Mouse (Mus musculus) forebrain, embryonic 12.5 days (tissue): Measurements from ENCODE around the gene 2610507B11Rik. TPM values are rescaled to one million over a fixed set of nuclear protein-coding genes. Genes with fewer than 3 reads are reported as not detected.
"Not testable (repeated sequence)": the region's sequence is repeated elsewhere in the genome, so short reads cannot be mapped to it uniquely, and the experiment has no call there.

Experiments
- ATAC-seq: fragments of 200-750 bp; cut with Nextera tagmentation; 2 replicates; pipeline ENCODE4 v1.8.0; 2017; ENCODE audit warnings: moderate TSS enrichment; ENCODE audit not compliant: low FRiP score
- H3K27ac ChIP-seq: fragments of 300-500 bp; sonication (generic); 2 replicates; pipeline ENCODE4 v1.5.1; 2016; ENCODE audit warnings: mild to moderate bottlenecking
- H3K27me3 ChIP-seq: fragments of 300-500 bp; sonication (generic); 2 replicates; pipeline ENCODE4 v1.6.1; 2016; ENCODE audit warnings: mild to moderate bottlenecking
- H3K36me3 ChIP-seq: fragments of 300-500 bp; sonication (generic); replicated peaks from 2 replicates; pipeline ENCODE4 v1.6.1; 2016; ENCODE audit warnings: mild to moderate bottlenecking
- H3K4me1 ChIP-seq: fragments of 300-500 bp; sonication (generic); 2 replicates; pipeline ENCODE4 v1.6.1; 2016
- H3K4me2 ChIP-seq: fragments of 300-500 bp; sonication (generic); 2 replicates; pipeline ENCODE4 v1.6.1; 2016; ENCODE audit warnings: mild to moderate bottlenecking, moderate library complexity
- H3K4me3 ChIP-seq: fragments of 300-500 bp; sonication (generic); replicated peaks from 2 replicates; pipeline ENCODE4 v1.5.1; 2016; ENCODE audit warnings: mild to moderate bottlenecking
- H3K9ac ChIP-seq: fragments of 300-500 bp; sonication (generic); 2 replicates; pipeline ENCODE4 v1.6.1; 2016; ENCODE audit warnings: mild to moderate bottlenecking
- H3K9me3 ChIP-seq: fragments of 300-500 bp; sonication (generic); 2 replicates; pipeline ENCODE4 v1.6.1; 2016
- WGBS: fragments of 180-500 bp; shearing (Covaris S2); methylation state at CpG from one replicate; pipeline ENCODE4 v1.1.7; 2016; 5-methylcytosine and 5-hydroxymethylcytosine counted together
- polyA plus RNA-seq: library from polyadenylated mRNA; unstranded; fragments of >200 nt; fragmentation: Nextera tagmentation; extraction: Ambion mirVana; gene quantifications from 2 replicates; pipeline ENCODE4 v1.2.1, GENCODE M21; 2016

2610507B11Rik gene
- polyA plus RNA-seq, 1 experiment from 2014 or later, result 79.8 TPM

GRCm38 (mm10) chr11:78256618-78257017, 4.9 kb upstream of the 2610507B11Rik start:
- 100% methylated on average over 1 of the region's 1 CpGs for WGBS
- Histone ChIP-seq H3K27me3 (peaks cover 14% of the 10 kb centered on the region; the same call in 1 of the 2 replicates), H3K9ac (no peak overlapping the region), H3K9me3 (no peaks in the 10 kb centered on the region), H3K36me3 (peaks cover 28% of the 10 kb centered on the region), H3K27ac (no peak overlapping the region), H3K4me2 (no peak overlapping the region), H3K4me3 (no peak overlapping the region), H3K4me1 (no peaks in the 10 kb centered on the region)
- no peak for ATAC-seq

- no peak for ATAC-seq
- Histone ChIP-seq H3K27ac (no peak overlapping the region), H3K4me2 (peak overlapping the region; percentile 81), H3K4me1 (peaks cover 11% of the 10 kb centered on the region), H3K9ac (0 out of 2 replicates have a peak overlapping the region, but pooled peaks have one; percentile 91), H3K9me3 (no peaks in the 10 kb centered on the region), H3K4me3 (peak overlapping the region; percentile 90), H3K27me3 (peaks cover 14% of the 10 kb centered on the region; the same call in 1 of the 2 replicates), H3K36me3 (peaks cover 24% of the 10 kb centered on the region)
- WGBS, result 95% methylated on average over 2 of the region's 2 CpGs
Measured at GRCm38 (mm10) chr11:78260489-78261258, 878 bp upstream of the 2610507B11Rik start.

DNA sequence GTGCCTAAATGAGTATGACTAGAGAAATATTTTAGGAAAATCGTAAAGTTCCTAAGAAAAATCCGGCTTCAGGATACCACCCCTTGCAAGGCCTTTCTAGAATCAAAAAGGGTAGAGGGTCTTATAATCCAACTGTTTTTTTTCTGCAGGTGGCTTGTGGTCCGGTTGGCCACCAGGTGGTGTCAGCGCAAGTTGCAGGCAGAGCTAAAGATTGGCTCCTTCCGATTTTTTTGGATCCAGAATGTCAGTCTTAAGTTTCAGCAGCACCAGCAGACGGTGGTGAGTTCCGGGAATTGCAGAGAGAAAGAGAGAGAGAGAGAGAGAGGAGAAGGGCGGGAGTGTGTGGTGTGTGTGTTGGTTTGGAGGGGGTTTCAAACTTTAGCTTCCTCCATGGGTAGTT, 998 bp downstream of the 2610507B11Rik start:
- Histone ChIP-seq H3K4me3 (peak overlapping the region; percentile 90), H3K4me1 (peaks cover 11% of the 10 kb centered on the region), H3K36me3 (peaks cover 40% of the 10 kb centered on the region), H3K27ac (no peak overlapping the region), H3K9me3 (no peaks in the 10 kb centered on the region), H3K27me3 (peaks cover 14% of the 10 kb centered on the region; the same call in 1 of the 2 replicates), H3K4me2 (peak overlapping the region; percentile 81), H3K9ac (peak overlapping the region; percentile 25; the same call in 1 of the 2 replicates)
- no peak for ATAC-seq
- WGBS, result 2% methylated on average over 8 of the region's 8 CpGs

DNA sequence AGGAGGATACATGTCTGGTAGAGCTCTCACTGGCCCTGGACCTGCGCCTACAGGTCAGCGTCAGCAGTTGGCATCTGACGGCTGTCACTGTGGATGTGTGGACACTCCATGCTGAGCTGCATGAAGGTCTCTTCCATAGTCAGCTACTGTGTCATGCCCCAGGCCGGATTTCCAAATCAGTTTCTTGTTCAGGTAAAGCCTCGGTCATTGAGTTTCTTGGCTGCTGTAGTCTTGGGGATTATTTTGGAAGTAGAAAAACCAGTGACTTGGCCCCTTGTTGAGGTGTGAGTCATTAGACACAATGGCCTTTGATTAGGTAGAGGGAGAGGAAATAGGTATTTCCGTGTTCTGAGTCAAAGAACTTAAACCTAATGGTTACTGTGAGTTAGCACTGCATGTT, 4.0 kb downstream of the 2610507B11Rik start:
- Histone ChIP-seq H3K4me1 (peaks cover 11% of the 10 kb centered on the region), H3K27me3 (no peaks in the 10 kb centered on the region), H3K9ac (no peak overlapping the region), H3K36me3 (peaks cover 68% of the 10 kb centered on the region), H3K9me3 (no peaks in the 10 kb centered on the region), H3K4me2 (no peak overlapping the region), H3K4me3 (no peak overlapping the region), H3K27ac (no peak overlapping the region)
- 98% methylated on average over 6 of the region's 6 CpGs for WGBS
- no peak for ATAC-seq

DNA sequence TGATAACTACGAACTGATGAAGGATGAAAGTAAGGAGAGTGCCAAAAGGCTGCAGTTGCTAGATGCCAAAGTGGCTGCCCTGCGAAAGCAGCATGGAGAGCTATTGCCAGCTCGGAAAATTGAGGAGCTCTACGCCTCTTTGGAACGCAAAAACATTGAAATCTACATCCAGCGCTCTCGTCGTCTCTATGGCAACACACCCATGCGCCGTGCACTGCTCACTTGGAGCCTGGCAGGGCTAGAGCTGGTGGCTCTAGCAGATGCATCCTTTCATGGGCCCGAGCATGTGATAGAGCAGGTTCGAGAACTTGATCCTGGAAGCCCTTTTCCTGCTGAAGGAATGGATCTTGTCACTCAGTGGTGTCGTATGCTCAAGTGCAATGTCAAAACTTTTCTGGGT, 10.4 kb downstream of the 2610507B11Rik start:
- Histone ChIP-seq H3K4me1 (no peaks in the 10 kb centered on the region), H3K27me3 (no peaks in the 10 kb centered on the region), H3K4me3 (no peak overlapping the region), H3K36me3 (peaks cover 95% of the 10 kb centered on the region), H3K9ac (no peak overlapping the region), H3K9me3 (no peaks in the 10 kb centered on the region), H3K4me2 (no peak overlapping the region), H3K27ac (no peak overlapping the region)
- no peak for ATAC-seq
- 93% methylated on average over 13 of the region's 13 CpGs for WGBS

DNA sequence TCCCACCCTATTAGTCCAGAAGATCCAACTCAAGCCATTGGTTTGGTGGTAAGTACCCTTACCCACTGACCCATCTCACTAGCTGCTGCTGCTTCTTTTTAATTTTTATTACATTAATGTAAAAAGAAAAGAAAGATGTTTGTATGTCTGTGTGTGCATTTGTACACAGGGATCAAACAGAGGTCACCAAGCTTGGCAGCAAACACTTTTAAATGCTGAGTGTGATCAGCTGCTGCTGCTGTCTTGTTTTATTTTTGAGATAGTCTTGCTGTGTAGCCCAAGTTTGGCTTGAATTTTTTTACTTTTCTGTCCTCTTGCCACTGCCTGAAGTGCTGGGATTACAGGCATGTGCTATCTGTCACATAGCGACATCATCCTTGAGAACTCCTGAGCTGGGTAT, 14.0 kb downstream of the 2610507B11Rik start:
- Histone ChIP-seq H3K27me3 (no peaks in the 10 kb centered on the region), H3K9me3 (no peaks in the 10 kb centered on the region), H3K4me1 (no peaks in the 10 kb centered on the region), H3K36me3 (peaks cover 98% of the 10 kb centered on the region), H3K9ac (no peak overlapping the region), H3K4me3 (no peak overlapping the region), H3K4me2 (no peak overlapping the region), H3K27ac (no peak overlapping the region)
- WGBS, result 100% methylated on average over 1 of the region's 1 CpGs
- ATAC-seq, result no peak

- peaks cover 99% of the 10 kb centered on the region for H3K36me3 ChIP-seq
- not testable (repeated sequence) for H3K4me1 ChIP-seq, H3K27me3 ChIP-seq, ATAC-seq, H3K9me3 ChIP-seq, H3K27ac ChIP-seq, H3K9ac ChIP-seq, H3K4me3 ChIP-seq, H3K4me2 ChIP-seq
- WGBS, result 89% methylated on average over 4 of the region's 4 CpGs
Measured at GRCm38 (mm10) chr11:78276169-78276568, 14.6 kb downstream of the 2610507B11Rik start.

- H3K9me3 ChIP-seq, result no peaks in the 10 kb centered on the region
- 94% methylated on average over 7 of the region's 7 CpGs for WGBS
- no peak overlapping the region for H3K9ac ChIP-seq
- no peak for ATAC-seq
- H3K4me3 ChIP-seq, result no peak overlapping the region
- peaks cover 99% of the 10 kb centered on the region for H3K36me3 ChIP-seq
- no peak overlapping the region for H3K27ac ChIP-seq
- no peaks in the 10 kb centered on the region for H3K27me3 ChIP-seq
- H3K4me2 ChIP-seq, result no peak overlapping the region
- H3K4me1 ChIP-seq, result no peaks in the 10 kb centered on the region
Measured at GRCm38 (mm10) chr11:78278853-78279252, 17.3 kb downstream of the 2610507B11Rik start.

- Histone ChIP-seq H3K4me2 (no peak overlapping the region), H3K9me3 (no peaks in the 10 kb centered on the region), H3K27ac (no peak overlapping the region), H3K27me3 (no peaks in the 10 kb centered on the region), H3K4me1 (no peaks in the 10 kb centered on the region), H3K4me3 (no peak overlapping the region), H3K36me3 (peaks cover 99% of the 10 kb centered on the region), H3K9ac (no peak overlapping the region)
- ATAC-seq, result no peak
- WGBS, result 92% methylated on average over 4 of the region's 4 CpGs
Measured at GRCm38 (mm10) chr11:78279586-78279985, 18.0 kb downstream of the 2610507B11Rik start.

DNA sequence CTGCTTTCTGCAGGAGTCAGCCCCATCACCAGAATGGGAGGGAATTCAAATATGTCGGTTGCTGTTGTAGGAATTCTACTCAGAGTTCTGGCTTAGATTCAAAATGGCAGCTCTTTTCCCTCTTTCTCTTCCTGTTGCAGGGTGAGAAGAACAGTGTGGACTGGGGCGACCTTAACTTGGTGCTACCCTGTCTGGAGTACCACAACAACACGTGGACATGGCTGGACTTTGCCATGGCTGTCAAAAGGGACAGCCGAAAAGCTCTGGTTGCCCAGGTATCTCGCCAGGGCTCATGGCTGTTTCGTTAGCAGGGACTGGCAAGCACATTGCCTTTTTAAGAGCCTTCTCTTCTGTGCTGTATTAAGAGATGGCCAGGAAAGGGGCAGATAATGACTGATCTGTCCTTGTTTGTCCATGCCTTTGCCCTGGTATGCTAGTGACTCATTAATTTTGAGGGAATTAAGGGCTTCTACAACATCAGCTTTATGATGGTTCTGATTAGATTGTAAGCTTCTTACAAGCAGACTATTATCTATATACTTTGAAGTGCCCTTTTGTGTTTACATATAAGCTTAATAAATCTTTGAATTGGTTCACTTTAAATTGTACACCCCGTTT, 27.7 kb downstream of the 2610507B11Rik start:
- no peaks in the 10 kb centered on the region for H3K4me1 ChIP-seq
- WGBS, result 89% methylated on average over 7 of the region's 7 CpGs
- H3K9ac ChIP-seq, result no peak overlapping the region
- H3K4me2 ChIP-seq, result no peak overlapping the region
- H3K27ac ChIP-seq, result no peak overlapping the region
- H3K9me3 ChIP-seq, result no peaks in the 10 kb centered on the region
- no peaks in the 10 kb centered on the region for H3K27me3 ChIP-seq
- ATAC-seq, result no peak
- peaks cover 87% of the 10 kb centered on the region for H3K36me3 ChIP-seq
- no peak overlapping the region for H3K4me3 ChIP-seq

DNA sequence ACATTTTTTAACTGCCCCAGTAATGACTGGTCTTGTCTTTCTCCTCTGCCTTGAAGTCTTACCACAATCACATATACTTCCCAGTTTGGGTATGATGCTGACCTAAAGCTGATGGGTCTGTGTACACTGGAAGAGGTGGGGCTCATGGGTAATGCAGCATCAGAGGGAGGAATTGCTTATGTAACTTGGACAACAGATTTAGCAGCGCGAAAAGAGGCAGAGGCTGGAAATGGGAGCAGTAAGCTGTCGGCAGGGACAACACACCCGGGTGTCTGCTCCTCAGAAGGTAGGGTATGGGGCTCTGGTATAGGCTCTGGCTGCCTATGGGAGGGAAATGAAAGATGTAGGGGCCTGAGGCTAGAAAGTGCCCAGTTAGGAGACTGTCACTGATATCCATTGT, 29.1 kb downstream of the 2610507B11Rik start, which contains the start of gene BC030499:
TSS of gene BC030499 (plus strand) at position 188 of the 400 bp plus-strand sequence.
- ATAC-seq, result no peak
- H3K36me3 ChIP-seq, result peaks cover 73% of the 10 kb centered on the region
- no peak within 1 kb of the TSS for H3K4me2 ChIP-seq
- no peak within 1 kb of the TSS for H3K4me3 ChIP-seq
- H3K9ac ChIP-seq, result no peak within 1 kb of the TSS
- 90% methylated on average over 4 of the region's 4 CpGs for WGBS
- no peaks in the 10 kb centered on the region for H3K9me3 ChIP-seq
- no peaks in the 10 kb centered on the region for H3K4me1 ChIP-seq
- no peak within 1 kb of the TSS for H3K27ac ChIP-seq
- H3K27me3 ChIP-seq, result no peaks in the 10 kb centered on the region

DNA sequence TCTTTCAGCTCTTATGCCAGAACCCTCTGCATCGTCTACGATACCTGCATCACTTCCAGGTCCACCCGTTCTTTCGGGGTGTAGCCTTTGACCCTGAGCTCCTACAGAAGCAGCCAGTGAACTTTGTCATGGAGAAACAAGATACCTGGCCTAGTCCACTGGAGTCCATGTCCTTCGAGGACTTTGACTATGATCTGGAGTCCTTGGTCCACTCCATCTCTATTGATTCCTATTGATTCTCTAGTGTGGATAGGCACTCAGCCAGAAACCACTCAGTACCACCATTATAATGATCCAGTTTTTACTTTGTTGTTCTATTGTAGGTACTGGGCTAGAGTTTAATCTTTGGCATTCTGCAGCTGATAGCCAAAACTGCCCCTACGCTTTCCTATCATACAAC, 33.0 kb downstream of the 2610507B11Rik start:
- H3K4me3 ChIP-seq, result no peak overlapping the region
- H3K4me2 ChIP-seq, result no peak overlapping the region
- peaks cover 36% of the 10 kb centered on the region for H3K36me3 ChIP-seq
- H3K9me3 ChIP-seq, result no peaks in the 10 kb centered on the region
- no peak overlapping the region for H3K9ac ChIP-seq
- no peaks in the 10 kb centered on the region for H3K4me1 ChIP-seq
- H3K27me3 ChIP-seq, result no peaks in the 10 kb centered on the region
- no peak overlapping the region for H3K27ac ChIP-seq
- ATAC-seq, result no peak
- WGBS, result 95% methylated on average over 6 of the region's 6 CpGs
